Comparison of ENCODE assay signal across 16 mouse cellular contexts in genomic region chr15:93471651-93472050, GRCm38 (mm10).
A peak's percentile ranks its signal among the peaks of the same experiment; 100 is the strongest.
DNase-seq lines count a peak whose midpoint lies in the region; ATAC-seq lines count a peak whose summit lies in the region.
"Had no signal": no experiment of that assay in that cellular context is flagged by ENCODE, and none has a peak within 500 bp of the region (broad histone marks: within the 10 kb centered on the region; RNA-seq: fewer than 3 reads in every experiment).

No protein-coding gene starts in this region.

- no peak overlapping the region for H3K9ac ChIP-seq in hindbrain, embryonic 14.5 days
- H3K9ac ChIP-seq in hindbrain, embryonic 12.5 days: no peak overlapping the region
- H3K9ac ChIP-seq: embryonic facial prominence, embryonic 12.5 days; intestine, embryonic 15.5 days; limb, embryonic 12.5 days; liver, embryonic 15.5 days; stomach, embryonic 15.5 days had no signal

- no peaks in the 10 kb centered on the region for H3K36me3 ChIP-seq in hindbrain, embryonic 14.5 days (replicated peaks; ENCODE audit: control insufficient read depth, insufficient read depth)
- H3K36me3 ChIP-seq in hindbrain, embryonic 12.5 days: no peaks in the 10 kb centered on the region
- H3K36me3 ChIP-seq: embryonic facial prominence, embryonic 12.5 days; intestine, embryonic 15.5 days; stomach, embryonic 15.5 days had no signal

- H3K4me3 ChIP-seq in hindbrain, embryonic 14.5 days (replicated peaks; ENCODE audit: low read length): no peak overlapping the region
- no peak overlapping the region for H3K4me3 ChIP-seq in hindbrain, embryonic 12.5 days
- H3K4me3 ChIP-seq: embryonic facial prominence, embryonic 12.5 days; heart, embryonic 10.5 days; intestine, embryonic 15.5 days; limb, embryonic 12.5 days; liver, embryonic 15.5 days; stomach, embryonic 15.5 days had no signal

- DNase-seq in hindbrain, embryonic 14.5 days (ENCODE audit: low spot score): peak; percentile 27
- peak; percentile 12 for DNase-seq in thymus, postnatal 25 days
- no peak for DNase-seq in thymus, postnatal 36 days
- peak; percentile 64 to 77 for DNase-seq in adrenal gland, postnatal 36 days
- no peak for DNase-seq in cerebellum, postnatal 10 days
- DNase-seq in gastrocnemius, adult 8-10 months (ENCODE audit: low spot score in 2 of 2): no peak
- DNase-seq: gastrocnemius, postnatal 25 days had no signal

- 44% methylated on average over 12 of the region's 12 CpGs for WGBS in hindbrain, embryonic 14.5 days
- 51% methylated on average over 12 of the region's 12 CpGs for WGBS in hindbrain, embryonic 12.5 days

- no peak overlapping the region; the same call in 1 of the 2 replicates for H3K4me2 ChIP-seq in hindbrain, embryonic 14.5 days (replicated peaks)
- no peak overlapping the region for H3K4me2 ChIP-seq in hindbrain, embryonic 12.5 days (replicated peaks)
- H3K4me2 ChIP-seq: embryonic facial prominence, embryonic 12.5 days; intestine, embryonic 15.5 days; limb, embryonic 12.5 days; liver, embryonic 15.5 days; stomach, embryonic 15.5 days had no signal

- H3K4me1 ChIP-seq in hindbrain, embryonic 14.5 days (replicated peaks; ENCODE audit: control insufficient read depth, insufficient read depth, low read length): peaks cover 6% of the 10 kb centered on the region; the same call in 1 of the 2 replicates
- peaks cover 12% of the 10 kb centered on the region for H3K4me1 ChIP-seq in hindbrain, embryonic 12.5 days
- H3K4me1 ChIP-seq: intestine, embryonic 15.5 days; liver, embryonic 15.5 days; stomach, embryonic 15.5 days had no signal

- no peak for ATAC-seq in hindbrain, embryonic 14.5 days (ENCODE audit: low FRiP score)
- ATAC-seq in hindbrain, embryonic 12.5 days (ENCODE audit: low FRiP score): no peak
- ATAC-seq: CD4-positive, CD25-positive, alpha-beta regulatory T cell, adult 4 months; intestine, embryonic 15.5 days had no signal

- no peaks in the 10 kb centered on the region for H3K9me3 ChIP-seq in hindbrain, embryonic 14.5 days (ENCODE audit: control insufficient read depth, low read length)
- H3K9me3 ChIP-seq in hindbrain, embryonic 12.5 days (replicated peaks): no peaks in the 10 kb centered on the region
- H3K9me3 ChIP-seq: embryonic facial prominence, embryonic 12.5 days; heart, embryonic 10.5 days; intestine, embryonic 15.5 days; limb, embryonic 12.5 days; liver, embryonic 15.5 days; stomach, embryonic 15.5 days had no signal

- no peaks in the 10 kb centered on the region for H3K27me3 ChIP-seq in hindbrain, embryonic 14.5 days (ENCODE audit: control insufficient read depth, insufficient read depth, low read length)
- H3K27me3 ChIP-seq in hindbrain, embryonic 12.5 days: no peaks in the 10 kb centered on the region
- H3K27me3 ChIP-seq: embryonic facial prominence, embryonic 12.5 days; intestine, embryonic 15.5 days; limb, embryonic 12.5 days; liver, embryonic 15.5 days; stomach, embryonic 15.5 days had no signal

- no peak overlapping the region for H3K27ac ChIP-seq in hindbrain, embryonic 14.5 days
- H3K27ac ChIP-seq in hindbrain, embryonic 12.5 days: no peak overlapping the region
- H3K27ac ChIP-seq: embryonic facial prominence, embryonic 12.5 days; heart, embryonic 10.5 days; intestine, embryonic 15.5 days; kidney, postnatal 0 days; limb, embryonic 12.5 days; liver, embryonic 15.5 days; stomach, embryonic 15.5 days had no signal

Comparison
In these comparisons a context has a peak if more than half of its experiments do, and no peak if none do; other contexts are left out.
1. DNase-seq: peak in hindbrain, embryonic 14.5 days (single experiment), thymus, postnatal 25 days (single experiment) and adrenal gland, postnatal 36 days (2 of 2); none in thymus, postnatal 36 days (0 of 2), cerebellum, postnatal 10 days (0 of 2) and gastrocnemius, adult 8-10 months (0 of 2).